Mouse (Mus musculus): ENCODE measurements at regions not wholly inside any gene's neighbourhood (a gene's known extent, or its start where the extent isn't known, plus 50 kb on each side); places are given as distances from the start of the nearest gene placed in this dataset.

DNA sequence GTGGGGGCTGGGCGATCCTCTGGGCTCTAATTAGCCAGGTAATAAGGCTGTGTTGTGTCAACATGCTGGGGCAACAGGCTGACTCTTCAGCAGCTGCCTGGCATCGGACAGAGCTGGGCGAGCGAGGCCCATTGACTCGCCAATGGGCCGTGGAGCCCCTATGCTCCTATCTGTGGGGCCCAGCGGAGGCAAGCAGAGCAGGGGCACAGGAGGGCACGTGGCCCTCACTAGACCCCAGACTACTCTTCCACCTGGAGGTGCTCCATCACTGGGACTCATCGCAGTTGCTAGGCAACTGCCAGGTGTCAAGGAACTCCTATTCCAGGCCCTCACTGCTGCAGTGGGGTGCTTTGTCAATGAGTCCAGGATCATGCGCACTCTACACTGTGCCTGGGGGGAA, 164.7 kb downstream of the Kif26a start:
- H3K9ac ChIP-seq (ENCODE audit: insufficient read depth, low read depth, low read length, poor library complexity, severe bottlenecking) = no peak overlapping the region
- no peak overlapping the region for H3K4me3 ChIP-seq (ENCODE audit: insufficient read depth in 1 of 2, low read depth in 1 of 2, low read length in 2 of 2, poor library complexity in 1 of 2, severe bottlenecking in 1 of 2)
- no peak for DNase-seq (ENCODE audit: low read depth, low spot score)
- H3K4me1 ChIP-seq (ENCODE audit: control insufficient read depth in 2 of 2, insufficient read depth in 2 of 2, low read length in 2 of 2, poor library complexity in 1 of 2) = no peaks in the 10 kb centered on the region
- no peaks in the 10 kb centered on the region for H3K36me3 ChIP-seq (ENCODE audit: control insufficient read depth, insufficient read depth, low read length, poor library complexity, severe bottlenecking)
- H3K9me3 ChIP-seq (ENCODE audit: control insufficient read depth, insufficient read depth, low read depth, low read length) = no peaks in the 10 kb centered on the region
- TF ChIP-seq CHD2 (IDR thresholded peaks at IDR 0.05; ENCODE audit: low read depth, low read length) (no peak), HCFC1 (IDR thresholded peaks at IDR 0.05; ENCODE audit: borderline replicate concordance, insufficient read depth, low read length) (no peak)
- no peak overlapping the region for H3K27ac ChIP-seq (ENCODE audit: insufficient read depth, low read depth, low read length, poor library complexity, severe bottlenecking)
- in situ Hi-C loops (cut with MboI; ENCODE audit: low sequenced_read_pairs in 2 of 2, unreplicated experiment in 2 of 2) = no loop called here

DNA sequence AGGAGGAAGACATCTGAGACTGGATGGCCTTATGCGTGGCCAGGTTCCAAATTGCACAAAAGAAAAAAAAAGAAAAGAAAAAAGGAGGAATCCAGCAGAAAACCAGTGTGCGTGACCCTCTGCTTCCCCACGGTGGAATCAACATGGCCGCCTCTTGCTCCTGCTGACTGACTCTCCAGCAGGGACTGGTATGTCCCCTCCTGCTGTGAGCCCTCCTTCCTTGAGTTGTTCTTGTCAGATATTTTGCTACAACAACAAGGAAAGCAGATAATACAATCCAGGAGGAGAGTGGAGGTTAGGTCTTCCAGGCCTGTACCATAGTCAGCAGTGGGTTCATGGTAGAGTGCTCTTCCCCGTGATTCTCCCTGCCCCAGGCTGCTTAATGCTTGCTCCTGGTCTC, 168.8 kb downstream of the Kif26a start:
- H3K36me3 ChIP-seq (ENCODE audit: control insufficient read depth, insufficient read depth, low read length, poor library complexity, severe bottlenecking) = no peaks in the 10 kb centered on the region
- H3K9me3 ChIP-seq (ENCODE audit: control insufficient read depth, insufficient read depth, low read depth, low read length) = no peaks in the 10 kb centered on the region
- no peak overlapping the region for H3K9ac ChIP-seq (ENCODE audit: insufficient read depth, low read depth, low read length, poor library complexity, severe bottlenecking)
- no peak for DNase-seq (ENCODE audit: low read depth, low spot score)
- H3K27ac ChIP-seq (ENCODE audit: insufficient read depth, low read depth, low read length, poor library complexity, severe bottlenecking) = no peak overlapping the region
- in situ Hi-C loops (cut with MboI; ENCODE audit: low sequenced_read_pairs in 2 of 2, unreplicated experiment in 2 of 2) = no loop called here
- no peaks in the 10 kb centered on the region for H3K4me1 ChIP-seq (ENCODE audit: control insufficient read depth in 2 of 2, insufficient read depth in 2 of 2, low read length in 2 of 2, poor library complexity in 1 of 2)
- H3K4me3 ChIP-seq (ENCODE audit: insufficient read depth in 1 of 2, low read depth in 1 of 2, low read length in 2 of 2, poor library complexity in 1 of 2, severe bottlenecking in 1 of 2) = no peak overlapping the region
- no peak for TF ChIP-seq ZC3H11A (IDR thresholded peaks at IDR 0.05; ENCODE audit: borderline replicate concordance, low read depth, low read length)
- TF ChIP-seq MAFK (IDR thresholded peaks at IDR 0.05; ENCODE audit: insufficient read depth, low read depth, low read length) = no peak
- TF ChIP-seq HCFC1 (IDR thresholded peaks at IDR 0.05; ENCODE audit: borderline replicate concordance, insufficient read depth, low read length) = no peak
- no peak for TF ChIP-seq CHD2 (IDR thresholded peaks at IDR 0.05; ENCODE audit: low read depth, low read length)
- no peak for TF ChIP-seq ZNF384 (IDR thresholded peaks at IDR 0.05; ENCODE audit: low read depth, low read length)

DNA sequence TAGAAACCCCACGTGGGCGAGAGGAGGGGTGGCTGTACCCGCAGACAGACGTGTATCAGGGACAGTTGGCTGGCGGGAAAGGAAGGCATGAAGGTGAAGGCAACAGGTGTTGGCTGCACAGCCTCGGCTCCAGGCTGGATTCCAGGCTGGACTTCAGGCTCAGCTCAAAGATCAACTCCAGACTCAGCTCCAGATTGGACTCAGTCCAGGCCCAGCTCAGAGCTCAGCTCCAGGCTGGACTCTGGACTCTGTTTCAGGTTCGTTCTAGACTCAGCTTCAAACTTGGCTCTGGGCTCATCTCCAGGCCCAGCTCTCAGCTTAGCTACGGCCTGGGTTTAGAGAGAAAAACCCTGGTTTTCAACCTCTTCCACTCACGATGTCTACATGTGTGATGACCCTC, 171.2 kb downstream of the Kif26a start:
- H3K4me3 ChIP-seq (ENCODE audit: insufficient read depth in 1 of 2, low read depth in 1 of 2, low read length in 2 of 2, poor library complexity in 1 of 2, severe bottlenecking in 1 of 2) = no peak overlapping the region
- no peaks in the 10 kb centered on the region for H3K4me1 ChIP-seq (ENCODE audit: control insufficient read depth in 2 of 2, insufficient read depth in 2 of 2, low read length in 2 of 2, poor library complexity in 1 of 2)
- H3K9me3 ChIP-seq (ENCODE audit: control insufficient read depth, insufficient read depth, low read depth, low read length) = no peaks in the 10 kb centered on the region
- no peaks in the 10 kb centered on the region for H3K36me3 ChIP-seq (ENCODE audit: control insufficient read depth, insufficient read depth, low read length, poor library complexity, severe bottlenecking)
- DNase-seq (ENCODE audit: low read depth, low spot score) = no peak
- H3K9ac ChIP-seq (ENCODE audit: insufficient read depth, low read depth, low read length, poor library complexity, severe bottlenecking) = no peak overlapping the region
- in situ Hi-C loops (cut with MboI; ENCODE audit: low sequenced_read_pairs in 2 of 2, unreplicated experiment in 2 of 2) = no loop called here
- TF ChIP-seq HCFC1 (IDR thresholded peaks at IDR 0.05; ENCODE audit: borderline replicate concordance, insufficient read depth, low read length) (no peak), MAFK (IDR thresholded peaks at IDR 0.05; ENCODE audit: insufficient read depth, low read depth, low read length) (no peak), ZNF384 (IDR thresholded peaks at IDR 0.05; ENCODE audit: low read depth, low read length) (no peak), ZC3H11A (IDR thresholded peaks at IDR 0.05; ENCODE audit: borderline replicate concordance, low read depth, low read length) (no peak), CHD2 (IDR thresholded peaks at IDR 0.05; ENCODE audit: low read depth, low read length) (no peak)
- no peak overlapping the region for H3K27ac ChIP-seq (ENCODE audit: insufficient read depth, low read depth, low read length, poor library complexity, severe bottlenecking)

DNA sequence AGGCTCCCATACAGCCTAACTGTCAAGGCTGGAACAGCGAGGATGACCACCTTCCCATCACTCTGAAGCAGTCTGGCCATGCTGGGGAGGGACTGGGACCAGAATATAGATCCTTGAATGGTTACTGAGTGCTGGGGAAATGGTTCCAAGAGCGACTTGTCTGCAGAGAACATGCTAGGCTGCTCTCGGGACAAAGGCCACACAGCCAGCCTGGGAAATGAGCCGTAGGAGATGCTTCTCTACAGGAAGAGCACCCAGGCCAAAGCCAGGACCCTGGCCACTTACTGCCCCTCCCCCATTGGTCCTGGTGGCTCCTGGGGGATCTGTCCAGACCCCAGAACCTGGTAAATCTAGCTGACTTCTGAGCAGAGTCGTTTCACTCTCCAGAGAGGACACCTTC, 170.8 kb upstream of the A530016L24Rik start:
- no peak for TF ChIP-seq MAFK (IDR thresholded peaks at IDR 0.05; ENCODE audit: insufficient read depth, low read depth, low read length)
- no peak for TF ChIP-seq HCFC1 (IDR thresholded peaks at IDR 0.05; ENCODE audit: borderline replicate concordance, insufficient read depth, low read length)
- TF ChIP-seq CHD2 (IDR thresholded peaks at IDR 0.05; ENCODE audit: low read depth, low read length) = no peak
- no peak for TF ChIP-seq ZNF384 (IDR thresholded peaks at IDR 0.05; ENCODE audit: low read depth, low read length)
- no peak for DNase-seq (ENCODE audit: low read depth, low spot score)
- Histone ChIP-seq H3K27ac (ENCODE audit: insufficient read depth, low read depth, low read length, poor library complexity, severe bottlenecking) (no peak overlapping the region), H3K9me3 (ENCODE audit: control insufficient read depth, insufficient read depth, low read depth, low read length) (no peaks in the 10 kb centered on the region), H3K9ac (ENCODE audit: insufficient read depth, low read depth, low read length, poor library complexity, severe bottlenecking) (no peak overlapping the region), H3K36me3 (ENCODE audit: control insufficient read depth, insufficient read depth, low read length, poor library complexity, severe bottlenecking) (no peaks in the 10 kb centered on the region), H3K4me1 (ENCODE audit: control insufficient read depth in 2 of 2, insufficient read depth in 2 of 2, low read length in 2 of 2, poor library complexity in 1 of 2) (no peaks in the 10 kb centered on the region), H3K4me3 (ENCODE audit: insufficient read depth in 1 of 2, low read depth in 1 of 2, low read length in 2 of 2, poor library complexity in 1 of 2, severe bottlenecking in 1 of 2) (no peak overlapping the region)
- in situ Hi-C loops (cut with MboI; ENCODE audit: low sequenced_read_pairs in 2 of 2, unreplicated experiment in 2 of 2) = no loop called here

DNA sequence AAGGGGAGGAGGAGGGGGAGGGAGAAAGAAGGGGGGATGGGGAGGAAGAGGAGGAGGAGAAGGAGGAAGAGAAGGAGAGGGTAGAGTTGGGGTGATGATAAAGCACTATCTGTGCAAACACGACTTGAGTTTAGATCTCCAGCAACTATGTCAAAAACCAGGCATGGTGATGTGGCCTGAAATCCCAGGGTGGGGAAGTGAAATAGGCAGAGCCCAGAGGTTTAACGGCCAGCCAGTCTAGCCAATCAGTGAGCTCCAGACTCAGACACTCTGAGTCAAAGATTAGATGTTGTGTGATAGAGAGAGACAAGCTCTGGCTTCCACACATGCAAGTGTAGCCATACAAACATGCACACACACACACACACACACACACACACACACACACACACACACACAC, 167.1 kb upstream of the A530016L24Rik start:
- Histone ChIP-seq H3K9me3 (ENCODE audit: control insufficient read depth, insufficient read depth, low read depth, low read length) (no peaks in the 10 kb centered on the region), H3K27ac (ENCODE audit: insufficient read depth, low read depth, low read length, poor library complexity, severe bottlenecking) (no peak overlapping the region), H3K4me1 (ENCODE audit: control insufficient read depth in 2 of 2, insufficient read depth in 2 of 2, low read length in 2 of 2, poor library complexity in 1 of 2) (no peaks in the 10 kb centered on the region), H3K36me3 (ENCODE audit: control insufficient read depth, insufficient read depth, low read length, poor library complexity, severe bottlenecking) (no peaks in the 10 kb centered on the region), H3K4me3 (ENCODE audit: insufficient read depth in 1 of 2, low read depth in 1 of 2, low read length in 2 of 2, poor library complexity in 1 of 2, severe bottlenecking in 1 of 2) (no peak overlapping the region), H3K9ac (ENCODE audit: insufficient read depth, low read depth, low read length, poor library complexity, severe bottlenecking) (no peak overlapping the region)
- DNase-seq (ENCODE audit: low read depth, low spot score) = no peak
- in situ Hi-C loops (cut with MboI; ENCODE audit: low sequenced_read_pairs in 2 of 2, unreplicated experiment in 2 of 2) = no loop called here
- TF ChIP-seq HCFC1 (IDR thresholded peaks at IDR 0.05; ENCODE audit: borderline replicate concordance, insufficient read depth, low read length) (no peak), CHD2 (IDR thresholded peaks at IDR 0.05; ENCODE audit: low read depth, low read length) (no peak), ZC3H11A (IDR thresholded peaks at IDR 0.05; ENCODE audit: borderline replicate concordance, low read depth, low read length) (no peak), ZNF384 (IDR thresholded peaks at IDR 0.05; ENCODE audit: low read depth, low read length) (no peak), MAFK (IDR thresholded peaks at IDR 0.05; ENCODE audit: insufficient read depth, low read depth, low read length) (no peak)

Data from ES-E14 (cell line).